ENCODE assay signal across 7 mouse cellular contexts in genomic region chr11:102946265-102946991, GRCm38 (mm10). TPM values are rescaled to one million over a fixed set of nuclear protein-coding genes. Genes with fewer than 3 reads are reported as not detected.
DNase-seq lines count a peak whose midpoint lies in the region; ATAC-seq and TF ChIP-seq lines count a peak whose summit lies in the region.

Gene C1ql1 (minus strand): TSS chr11:102946688.

- no peaks in the 10 kb centered on the region for H3K4me1 ChIP-seq in bone marrow macrophage, adult 2 months (ENCODE audit: control insufficient read depth, insufficient read depth, low read length)
- H3K4me1 ChIP-seq in embryonic facial prominence, embryonic 14.5 days (ENCODE audit: control insufficient read depth, insufficient read depth, low read length) = peaks cover 21% of the 10 kb centered on the region
- peaks cover 39% of the 10 kb centered on the region for H3K4me1 ChIP-seq in heart, embryonic 10.5 days
- H3K4me1 ChIP-seq in limb, embryonic 14.5 days (ENCODE audit: control insufficient read depth, insufficient read depth, low read length) = peaks cover 27% of the 10 kb centered on the region
- peaks cover 40% of the 10 kb centered on the region for H3K4me1 ChIP-seq in midbrain, embryonic 15.5 days

- H3K4me2 ChIP-seq in embryonic facial prominence, embryonic 14.5 days (ENCODE audit: low read depth, low read length) = peak within 1 kb of the TSS; percentile 67
- H3K4me2 ChIP-seq in limb, embryonic 14.5 days (replicated peaks; ENCODE audit: low read depth, low read length, severe bottlenecking) = peak within 1 kb of the TSS; percentile 66
- peak within 1 kb of the TSS; percentile 59 for H3K4me2 ChIP-seq in midbrain, embryonic 15.5 days

- peaks cover 86% of the 10 kb centered on the region for H3K27me3 ChIP-seq in embryonic facial prominence, embryonic 14.5 days (replicated peaks; ENCODE audit: control insufficient read depth, insufficient read depth, low read length)
- peaks cover 100% of the 10 kb centered on the region for H3K27me3 ChIP-seq in heart, embryonic 10.5 days (ENCODE audit: insufficient read depth, poor library complexity, severe bottlenecking)
- H3K27me3 ChIP-seq in limb, embryonic 14.5 days (ENCODE audit: control insufficient read depth, insufficient read depth, low read length) = peaks cover 92% of the 10 kb centered on the region
- peaks cover 77% of the 10 kb centered on the region for H3K27me3 ChIP-seq in midbrain, embryonic 15.5 days (replicated peaks)

- TF ChIP-seq CTCF in bone marrow macrophage, adult 2 months (IDR thresholded peaks at IDR 0.05; ENCODE audit: low read depth, low read length) = no peak

- H3K36me3 ChIP-seq in embryonic facial prominence, embryonic 14.5 days (ENCODE audit: control insufficient read depth, insufficient read depth, low read length) = no peaks in the 10 kb centered on the region
- no peaks in the 10 kb centered on the region for H3K36me3 ChIP-seq in heart, embryonic 10.5 days
- no peaks in the 10 kb centered on the region for H3K36me3 ChIP-seq in limb, embryonic 14.5 days (ENCODE audit: control insufficient read depth, insufficient read depth, low read length)
- H3K36me3 ChIP-seq in midbrain, embryonic 15.5 days (replicated peaks) = no peaks in the 10 kb centered on the region

- peak within 1 kb of the TSS; percentile 51 for H3K9ac ChIP-seq in embryonic facial prominence, embryonic 14.5 days (ENCODE audit: low read depth, low read length)
- peak within 1 kb of the TSS; percentile 54 for H3K9ac ChIP-seq in limb, embryonic 14.5 days (ENCODE audit: low read depth, low read length, severe bottlenecking)
- H3K9ac ChIP-seq in midbrain, embryonic 15.5 days = peak within 1 kb of the TSS; percentile 27; the same call in 1 of the 2 replicates

- no peak within 1 kb of the TSS for H3K27ac ChIP-seq in bone marrow macrophage, adult 2 months (ENCODE audit: insufficient read depth, low read depth, low read length)
- H3K27ac ChIP-seq in embryonic facial prominence, embryonic 14.5 days (replicated peaks; ENCODE audit: low read depth, low read length) = no peak within 1 kb of the TSS
- H3K27ac ChIP-seq in heart, embryonic 10.5 days = peak within 1 kb of the TSS; percentile 83
- H3K27ac ChIP-seq in limb, embryonic 14.5 days (replicated peaks; ENCODE audit: low read depth, low read length) = no peak within 1 kb of the TSS
- H3K27ac ChIP-seq in midbrain, embryonic 15.5 days = no peak within 1 kb of the TSS

- 1% methylated on average over 28 of the region's 87 CpGs for WGBS in embryonic facial prominence, embryonic 14.5 days
- WGBS in heart, embryonic 10.5 days = under 1% methylated on average over 86 of the region's 87 CpGs
- WGBS in limb, embryonic 14.5 days = under 1% methylated on average over 62 of the region's 87 CpGs
- WGBS in midbrain, embryonic 15.5 days = under 1% methylated on average over 69 of the region's 87 CpGs

- ATAC-seq in embryonic facial prominence, embryonic 14.5 days (ENCODE audit: low read depth) = peak; percentile 91
- ATAC-seq in limb, embryonic 14.5 days (ENCODE audit: low FRiP score, low read depth) = peak; percentile 92
- ATAC-seq in midbrain, embryonic 15.5 days (replicated peaks) = peak; percentile 74

- DNase-seq in embryonic facial prominence, embryonic 14.5 days (ENCODE audit: low spot score) = peak; percentile 95
- peak; percentile 92 for DNase-seq in heart, embryonic 10.5 days (ENCODE audit: low spot score)
- peak; percentile 81 for DNase-seq in kidney, adult 9 months
- DNase-seq in limb, embryonic 14.5 days (ENCODE audit: low spot score) = peak; percentile 87
- DNase-seq in spleen, adult 18-20 months = peak; percentile 75 to 78

- H3K4me3 ChIP-seq in bone marrow macrophage, adult 2 months (ENCODE audit: insufficient read depth, low read length) = peak within 1 kb of the TSS; percentile 45
- peak within 1 kb of the TSS; percentile 43 for H3K4me3 ChIP-seq in embryonic facial prominence, embryonic 14.5 days (ENCODE audit: low read depth, low read length)
- H3K4me3 ChIP-seq in heart, embryonic 10.5 days = peak within 1 kb of the TSS; percentile 56
- H3K4me3 ChIP-seq in limb, embryonic 14.5 days (replicated peaks; ENCODE audit: low read length) = peak within 1 kb of the TSS; percentile 37
- H3K4me3 ChIP-seq in midbrain, embryonic 15.5 days = peak within 1 kb of the TSS; percentile 40

- no peak for TF ChIP-seq POLR2A in bone marrow macrophage, adult 2 months (IDR thresholded peaks at IDR 0.05; ENCODE audit: borderline replicate concordance, low read depth, low read length)
- TF ChIP-seq POLR2A in limb, embryonic 14.5 days (IDR thresholded peaks at IDR 0.05; ENCODE audit: borderline replicate concordance, extremely low read depth, insufficient read depth, insufficient read length) = 0 out of 2 replicates have a peak, but pooled peaks have one; percentile 25

- no peaks in the 10 kb centered on the region for H3K9me3 ChIP-seq in embryonic facial prominence, embryonic 14.5 days (ENCODE audit: control insufficient read depth, low read length)
- H3K9me3 ChIP-seq in heart, embryonic 10.5 days = no peaks in the 10 kb centered on the region
- H3K9me3 ChIP-seq in limb, embryonic 14.5 days (ENCODE audit: control insufficient read depth, low read length) = no peaks in the 10 kb centered on the region
- no peaks in the 10 kb centered on the region for H3K9me3 ChIP-seq in midbrain, embryonic 15.5 days

RNA-seq across cellular contexts. Expression of gene C1ql1, which starts in this region (rescaled TPM):
- polyA plus RNA-seq in bone marrow macrophage, adult 2 months (2012; ENCODE audit: insufficient read depth, insufficient read length, missing spikeins) = not detected in 2 replicates
- 1.8 and 2.7 TPM in 2 replicates for polyA plus RNA-seq in embryonic facial prominence, embryonic 14.5 days (2014; fragmentation: Nextera tagmentation; extraction: Ambion mirVana)
- 0.34 and 0.98 TPM in 2 replicates for polyA plus RNA-seq in heart, embryonic 10.5 days (2016; fragmentation: Nextera tagmentation; extraction: Ambion mirVana)
- 3.3 and 4.8 TPM in 2 replicates for polyA plus RNA-seq in limb, embryonic 14.5 days (2012; rRNA removed)
- polyA plus RNA-seq in limb, embryonic 14.5 days (2014; fragmentation: Nextera tagmentation; extraction: Ambion mirVana) = 1.9 and 3.8 TPM in 2 replicates
- 11.7 and 14.0 TPM in 2 replicates for polyA plus RNA-seq in midbrain, embryonic 15.5 days (2015; fragmentation: Nextera tagmentation; extraction: Ambion mirVana)

Comparison
In these comparisons a context has a peak if more than half of its experiments do, and no peak if none do; other contexts are left out.
1. Peak in DNase-seq, H3K4me3 ChIP-seq and H3K27ac ChIP-seq in heart, embryonic 10.5 days; RNA of the gene not detected or under 1 TPM.